Mouse (Mus musculus): ENCODE measurements around the gene Scyl1. TPM values are rescaled to one million over a fixed set of nuclear protein-coding genes. Genes with fewer than 3 reads are reported as not detected.

Gene Scyl1
- total RNA-seq, 2 experiments from 2014 or later: 75.6 to 75.9 TPM

DNA sequence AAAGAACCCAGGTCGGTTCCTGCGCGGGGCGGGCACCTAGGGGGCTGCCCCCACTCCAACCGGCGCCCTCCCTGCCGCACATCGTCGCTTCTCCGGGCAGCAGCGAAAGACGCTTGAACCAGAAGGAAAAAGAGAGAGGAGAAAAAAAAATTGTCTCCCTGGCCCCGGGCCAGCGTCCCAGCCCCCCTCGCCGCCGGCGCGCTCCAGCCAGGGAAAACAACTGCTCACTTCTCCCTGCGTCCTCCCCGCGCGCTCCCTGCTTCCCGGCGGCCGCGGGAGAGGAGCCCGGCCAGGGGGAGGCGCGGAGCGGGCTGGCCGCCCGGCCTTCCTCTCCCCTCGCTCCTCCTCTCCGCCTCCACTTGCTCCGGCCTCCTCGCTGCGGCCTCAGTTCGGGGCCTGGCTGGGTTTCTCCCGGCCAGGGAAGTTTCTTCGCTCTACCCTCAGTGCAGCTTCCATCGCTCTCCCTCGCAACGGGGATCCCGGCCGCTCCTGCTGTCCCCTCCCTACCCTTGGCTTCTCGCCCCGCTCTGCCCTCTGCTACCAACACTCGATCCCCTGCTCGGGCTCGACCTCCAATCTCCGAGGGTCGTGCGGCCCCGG is 29.5 kb downstream of the Scyl1 start:
- peak; percentile 71 to 73 for DNase-seq

DNA sequence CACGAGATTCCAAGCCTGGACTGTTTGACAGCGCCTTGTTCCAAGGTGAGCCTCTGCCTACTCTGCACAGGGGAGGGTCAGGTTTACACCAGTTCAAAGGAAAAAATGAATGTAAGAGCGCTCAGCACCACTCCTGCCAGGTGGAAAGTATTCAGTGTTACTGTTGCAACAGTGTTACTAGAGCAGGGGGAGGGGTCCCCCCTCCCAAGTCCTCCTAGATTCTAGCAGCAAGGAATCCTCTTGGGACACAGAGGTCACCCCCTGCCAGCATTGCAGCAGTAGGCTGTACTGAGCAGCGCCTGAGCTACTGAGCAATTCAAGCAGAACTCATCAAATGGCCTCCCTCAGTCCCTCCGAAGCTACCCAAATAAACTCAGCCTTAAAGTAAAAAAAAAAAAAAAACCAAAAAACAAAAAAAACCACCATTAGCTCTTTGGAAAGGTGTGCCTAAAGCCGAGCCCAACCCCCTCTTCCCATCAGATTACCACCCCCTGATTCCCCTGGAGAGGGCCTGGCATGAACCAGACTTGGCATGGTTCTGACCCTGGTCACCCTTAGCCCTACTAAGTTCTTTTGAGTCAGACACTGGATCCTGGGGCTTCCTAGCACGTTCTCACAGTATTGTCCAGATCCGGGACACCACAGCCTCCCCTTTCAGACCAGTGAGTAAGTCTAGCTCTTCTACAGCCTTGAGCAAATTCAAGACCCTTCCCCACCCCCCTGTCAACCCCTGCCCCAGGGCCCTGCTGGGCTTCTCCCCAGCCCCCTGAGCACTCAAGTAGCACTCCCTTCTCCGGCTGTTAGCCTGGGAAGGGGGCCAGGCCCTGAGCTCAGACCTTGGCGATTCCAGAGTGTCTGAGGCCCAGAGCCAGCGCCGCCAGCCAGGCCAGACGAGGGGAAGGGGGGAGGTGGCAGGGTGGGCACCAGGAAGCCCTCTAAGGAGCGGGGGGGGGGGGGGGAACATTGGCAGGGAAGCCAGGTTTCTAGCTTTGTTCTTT is 30.6 kb downstream of the Scyl1 start, which contains the start of gene Ltbp3:
Gene Ltbp3, plus strand, starts transcription at position 585 of the 998 bp plus-strand sequence.
- peak in 1 of 2 experiments; percentile 66 for DNase-seq

DNA sequence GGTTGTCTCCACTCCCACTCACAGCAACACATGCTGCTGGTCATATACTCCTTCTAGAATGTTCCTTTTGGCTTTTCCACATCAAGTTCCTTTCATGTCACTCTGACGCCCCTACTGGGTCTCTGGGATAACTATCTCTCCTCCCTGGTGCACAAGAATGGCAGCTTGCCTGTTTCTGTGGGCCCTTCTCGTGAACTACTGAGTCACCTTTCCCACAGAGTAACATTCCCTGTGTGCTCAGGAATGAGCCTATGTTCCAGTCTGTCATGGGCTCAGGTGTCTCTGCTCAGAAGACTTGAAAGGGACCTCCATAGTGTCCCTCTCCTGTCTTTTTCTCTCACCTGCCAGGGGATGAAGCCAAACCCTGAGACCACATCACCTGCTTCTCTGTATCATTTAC is 31.8 kb downstream of the Scyl1 start:
- no peak for DNase-seq

DNA sequence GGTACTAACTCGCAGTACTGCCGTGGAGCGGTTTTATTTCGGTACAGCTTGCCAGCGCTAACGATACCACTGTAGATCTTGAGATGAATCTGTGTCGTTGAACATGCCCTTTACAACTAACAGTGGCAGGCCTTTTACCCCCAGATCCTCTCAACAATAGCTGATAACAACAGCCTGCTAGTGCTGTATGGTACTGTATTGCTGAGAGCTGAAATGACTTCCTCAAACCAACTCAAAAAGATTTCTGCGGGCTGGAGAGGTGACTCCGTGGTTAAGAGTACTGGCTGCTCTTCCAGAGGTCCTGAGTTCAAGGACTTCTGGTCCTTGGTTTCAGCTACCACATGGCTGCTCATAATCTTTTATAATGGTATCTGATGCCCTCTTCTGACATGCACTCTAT is 36.9 kb downstream of the Scyl1 start:
- no peak for DNase-seq

DNA sequence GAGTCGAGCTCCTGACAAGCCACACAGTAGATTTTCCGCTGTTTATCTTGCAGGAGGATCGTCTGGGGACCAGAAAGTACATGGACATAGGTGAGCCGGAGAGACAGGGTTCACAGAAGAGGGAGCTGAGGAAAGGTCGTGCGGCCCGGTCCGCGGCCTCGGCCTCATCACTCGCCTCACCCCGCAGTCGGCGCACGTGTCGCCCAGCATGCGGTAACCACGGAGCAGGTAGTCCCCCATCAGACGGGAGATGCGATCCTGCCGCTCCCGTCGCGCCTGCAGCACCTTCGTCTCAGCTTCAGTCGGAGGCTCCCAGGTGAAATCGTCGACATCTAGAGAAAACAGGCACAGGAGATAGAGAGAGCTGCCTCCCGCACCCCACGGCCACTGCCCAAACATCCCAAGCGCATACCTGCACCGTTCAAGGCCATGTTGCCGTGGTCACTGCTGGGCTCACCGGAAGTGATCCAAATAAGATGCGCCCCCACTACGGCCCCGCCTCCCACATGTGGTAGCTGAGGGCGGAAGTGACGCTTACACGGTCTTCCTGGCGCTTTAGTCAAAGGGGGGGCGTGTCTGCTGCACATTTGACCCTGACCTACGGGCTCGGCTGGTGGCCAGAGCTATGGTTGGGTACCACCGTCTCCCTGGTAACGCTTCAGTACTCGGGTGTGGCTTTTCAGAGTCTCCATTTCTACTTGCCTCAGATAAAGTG is 39.8 kb downstream of the Scyl1 start:
- peak; percentile 91 for DNase-seq

DNA sequence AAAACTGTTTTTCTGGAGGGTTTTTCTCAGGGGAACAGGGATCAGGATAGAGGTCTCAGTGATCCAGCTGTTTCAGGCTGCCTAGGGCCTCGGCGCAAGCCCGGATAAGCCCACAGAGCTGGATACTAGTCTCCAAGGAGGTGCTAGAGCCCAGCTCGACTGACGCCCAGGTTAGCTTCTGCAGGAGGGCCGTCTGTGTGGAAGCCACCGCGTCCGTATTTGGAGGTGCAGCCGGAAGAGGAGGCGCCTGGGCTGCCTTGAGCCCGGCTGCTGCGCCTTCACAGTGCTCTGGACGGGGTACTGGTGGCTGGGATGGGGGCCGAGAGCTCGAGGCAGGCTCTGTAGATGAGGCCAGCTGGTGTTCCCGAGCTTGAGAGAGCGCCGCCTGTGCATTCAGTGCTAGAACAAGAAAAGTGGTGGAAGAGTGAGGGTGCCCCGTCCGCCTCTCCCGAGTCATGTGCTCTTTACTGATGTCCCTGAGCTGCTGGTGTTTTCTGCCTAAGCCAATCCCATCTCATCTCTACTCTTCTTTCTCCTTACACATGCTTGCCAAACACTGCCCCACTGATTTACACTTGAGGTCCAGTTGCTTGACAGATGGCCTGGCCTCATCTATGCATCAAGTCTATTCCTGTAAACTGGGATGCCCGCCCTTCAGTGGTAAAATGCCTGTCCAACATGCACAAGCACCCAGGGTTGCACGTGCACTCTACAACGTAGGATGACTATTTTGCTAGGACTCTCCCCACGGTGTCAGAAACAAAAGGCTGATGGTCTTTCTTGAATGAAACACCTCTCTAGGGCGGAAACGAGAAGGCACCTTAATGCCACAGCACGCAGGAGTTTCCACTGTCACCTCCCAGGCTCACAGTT is 40.7 kb downstream of the Scyl1 start:
- DNase-seq: no peak

DNA sequence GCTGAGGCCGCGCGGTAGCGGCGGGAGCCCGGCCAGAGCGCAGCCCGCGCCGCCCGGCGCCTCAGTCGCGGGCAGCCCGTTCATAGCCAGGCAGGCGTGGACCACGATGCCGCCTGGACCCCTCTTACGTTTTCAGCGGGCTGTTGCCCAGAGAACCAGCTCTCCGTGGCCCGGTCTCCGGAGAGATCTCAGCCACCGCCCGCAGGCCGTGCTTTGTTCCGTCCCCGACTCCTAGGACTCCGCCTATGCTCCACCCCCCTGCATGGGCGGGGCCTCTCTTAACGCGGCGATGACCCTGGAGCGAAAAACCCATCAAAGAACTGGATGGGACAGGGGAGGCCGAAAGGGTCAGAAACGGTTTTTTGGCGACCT is 41.8 kb downstream of the Scyl1 start, which contains the start of gene Fam89b:
Gene Fam89b, minus strand, starts transcription at position 210 of the 372 bp plus-strand sequence.
- peak; percentile 81 to 82 for DNase-seq

DNA sequence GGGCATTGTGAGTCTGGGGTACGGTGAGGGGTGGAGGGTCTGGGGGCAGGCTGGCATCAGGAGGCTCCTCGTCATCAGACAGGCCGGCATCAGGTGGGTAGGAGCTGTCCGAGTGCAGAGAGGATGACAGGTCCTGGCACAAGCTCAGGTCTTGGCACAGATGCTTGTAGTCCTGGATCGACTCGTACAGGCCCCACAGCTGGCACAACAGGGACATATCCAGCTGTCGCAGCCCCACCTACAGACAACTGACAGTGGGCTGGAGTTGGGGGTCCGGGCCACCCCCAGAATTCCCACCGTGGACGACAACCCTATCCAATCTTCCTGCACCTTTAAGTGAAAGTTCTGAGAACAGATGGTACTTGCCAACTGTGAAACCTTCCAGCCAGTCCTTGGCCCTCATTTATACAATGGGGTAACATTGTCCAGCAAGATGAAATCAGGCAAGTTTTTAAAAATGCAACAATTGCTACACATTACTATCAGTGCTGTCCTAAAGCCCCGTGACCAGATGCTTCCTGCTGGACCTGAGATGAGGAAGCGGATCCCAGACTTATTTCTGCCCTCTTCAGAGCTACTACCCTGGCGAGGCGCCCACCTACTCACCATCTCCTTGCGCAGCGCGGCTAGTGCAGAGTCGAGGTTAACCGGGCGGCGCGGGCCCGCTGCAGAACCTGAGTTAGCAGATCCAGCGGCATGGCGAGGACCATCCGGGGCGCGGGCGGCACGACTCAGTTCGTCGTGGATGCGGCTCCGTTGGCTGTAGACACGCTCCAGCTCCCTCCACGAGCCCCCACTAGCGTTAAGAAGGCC is 42.4 kb downstream of the Scyl1 start:
- peak in 1 of 2 experiments; percentile 57 for DNase-seq

DNA sequence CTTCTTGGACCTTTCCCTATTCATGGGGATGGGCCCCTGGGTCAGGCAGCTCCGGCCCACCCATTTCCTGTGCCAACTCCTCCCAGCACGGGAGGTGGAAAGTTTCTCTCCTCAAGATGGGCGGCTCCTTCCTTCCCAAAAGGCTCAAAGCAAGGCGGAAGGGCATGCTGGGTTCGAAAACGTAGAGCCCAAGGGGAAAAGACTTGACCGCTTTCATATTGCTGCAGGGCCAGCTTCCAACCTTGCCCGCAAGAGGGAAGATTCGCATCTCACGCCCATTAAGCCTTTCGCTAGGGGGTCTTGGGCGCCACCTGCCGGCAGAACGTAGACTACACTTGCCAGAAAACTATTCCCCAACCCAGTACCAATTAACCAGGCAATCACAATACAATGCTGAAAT is 43.5 kb downstream of the Scyl1 start:
- DNase-seq: peak; percentile 83

DNA sequence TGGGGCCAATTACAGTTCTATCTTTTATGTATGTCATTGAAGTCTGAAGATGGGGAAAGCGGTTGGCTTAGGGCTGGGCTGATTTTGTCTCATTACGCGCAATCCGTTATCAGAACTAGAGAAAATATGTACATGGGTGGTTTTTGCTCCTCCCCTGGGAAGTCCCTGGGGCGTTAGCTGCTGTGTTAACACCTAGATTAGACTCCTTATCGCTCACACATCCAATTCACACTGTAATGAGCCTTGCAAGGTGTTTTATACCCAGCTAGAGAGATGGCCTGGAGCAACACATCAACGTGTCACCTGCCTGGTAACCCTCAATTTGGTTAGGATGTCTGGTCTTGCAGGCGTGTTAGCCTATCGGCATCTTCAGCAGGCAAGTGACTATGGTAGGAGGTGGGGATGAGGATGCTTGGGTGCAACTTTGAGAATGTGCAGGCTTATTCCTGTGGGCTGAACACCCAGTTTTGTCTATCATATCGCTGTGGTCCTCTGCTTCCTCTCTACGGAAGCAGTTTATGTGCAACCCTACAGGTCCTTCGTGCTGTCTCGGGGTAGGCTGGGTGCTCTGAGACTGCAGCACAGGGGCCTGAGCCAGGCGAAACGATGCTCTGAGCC is 44.1 kb downstream of the Scyl1 start:
- no peak for DNase-seq

DNA sequence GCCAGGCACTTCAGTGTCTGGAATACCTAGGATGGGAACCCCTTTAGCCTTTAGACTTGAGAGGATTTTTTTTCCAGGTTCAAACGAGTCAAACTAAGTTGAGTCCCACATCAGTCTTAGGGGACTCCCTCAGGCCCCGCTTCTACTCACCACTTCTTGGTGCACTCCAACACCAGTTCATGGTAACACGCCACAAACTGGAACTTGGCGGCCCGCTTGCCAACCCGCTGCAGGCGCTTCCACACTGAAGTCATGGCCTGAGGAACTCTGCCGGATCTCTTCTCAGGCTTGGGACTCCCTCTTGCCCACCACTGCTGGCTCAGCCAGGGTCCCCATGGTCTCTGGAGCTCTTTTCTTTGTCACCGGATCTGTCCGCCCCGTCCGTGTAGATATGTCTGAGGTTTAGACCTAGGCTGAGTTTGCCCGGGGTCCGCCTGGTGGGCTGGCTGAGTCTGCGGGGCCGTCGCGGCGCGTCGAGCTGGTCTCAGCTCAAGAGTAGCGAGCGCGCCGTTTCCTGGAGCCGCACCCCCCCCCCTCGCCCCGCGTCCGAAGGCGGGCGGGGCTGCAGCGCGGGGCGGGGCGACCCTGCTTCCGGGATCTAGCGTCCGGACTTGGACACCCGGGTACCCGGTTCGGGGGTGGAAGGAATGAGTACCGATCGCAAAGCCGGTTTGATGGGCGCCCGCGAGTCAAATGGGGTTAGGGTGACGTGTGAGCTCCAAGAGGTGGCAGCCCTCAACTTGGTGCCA is 45.3 kb downstream of the Scyl1 start, which contains the start of gene Ehbp1l1:
Gene Ehbp1l1, minus strand, starts transcription at position 551 of the 749 bp plus-strand sequence.
- no peak for DNase-seq

DNA sequence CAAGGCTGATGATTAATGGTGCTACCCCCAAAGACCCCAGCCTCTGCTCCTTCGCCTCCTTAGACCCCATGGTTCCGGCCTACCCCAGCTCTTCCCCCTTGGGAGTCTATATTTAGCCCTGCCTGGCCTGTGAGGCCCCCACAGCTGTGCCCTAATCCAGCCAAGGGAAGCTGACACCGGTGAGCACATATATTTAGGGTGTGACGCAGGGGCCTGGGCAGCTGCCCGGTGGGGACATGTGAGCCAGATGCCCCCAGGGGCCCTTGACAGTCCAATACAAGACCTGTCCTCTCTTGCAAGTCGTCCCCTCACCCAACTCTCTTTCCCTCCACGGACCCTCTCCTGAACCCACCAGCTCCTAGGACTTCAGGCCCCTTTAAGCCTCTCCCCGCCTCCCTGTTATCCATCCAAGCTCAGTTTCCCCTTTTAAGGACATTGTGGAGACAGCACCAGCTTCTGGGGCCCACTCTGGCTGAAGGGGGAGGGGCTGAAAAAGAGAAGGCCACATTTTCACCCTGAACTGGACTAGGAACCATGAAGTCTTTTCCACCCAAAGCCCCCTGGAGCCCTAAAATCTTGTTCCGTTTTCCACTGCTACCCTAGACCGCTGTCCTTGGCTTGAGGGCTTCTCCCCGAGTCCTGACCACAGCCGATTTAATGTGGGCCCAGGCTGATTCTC is 46.1 kb downstream of the Scyl1 start:
- DNase-seq: no peak

DNA sequence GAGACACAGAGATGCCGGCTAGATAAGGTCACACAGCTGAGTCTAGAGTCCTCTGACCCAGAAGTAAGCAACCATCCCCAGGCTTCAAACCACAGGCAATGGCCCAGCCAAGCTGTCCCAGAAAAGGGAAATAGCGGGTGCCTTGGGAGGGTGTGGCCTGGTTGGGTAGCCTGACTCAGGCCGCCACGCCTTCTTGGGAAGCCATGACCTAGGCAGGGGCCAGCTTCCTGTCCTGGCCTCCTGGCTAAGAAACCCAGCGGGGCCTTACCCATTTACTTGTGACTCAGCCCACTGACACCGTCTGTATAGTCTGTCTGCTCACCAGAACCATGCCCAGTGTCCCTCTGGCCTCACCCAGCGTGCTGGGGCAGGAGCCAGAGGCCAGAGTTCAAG is 46.7 kb downstream of the Scyl1 start:
- DNase-seq: no peak

DNA sequence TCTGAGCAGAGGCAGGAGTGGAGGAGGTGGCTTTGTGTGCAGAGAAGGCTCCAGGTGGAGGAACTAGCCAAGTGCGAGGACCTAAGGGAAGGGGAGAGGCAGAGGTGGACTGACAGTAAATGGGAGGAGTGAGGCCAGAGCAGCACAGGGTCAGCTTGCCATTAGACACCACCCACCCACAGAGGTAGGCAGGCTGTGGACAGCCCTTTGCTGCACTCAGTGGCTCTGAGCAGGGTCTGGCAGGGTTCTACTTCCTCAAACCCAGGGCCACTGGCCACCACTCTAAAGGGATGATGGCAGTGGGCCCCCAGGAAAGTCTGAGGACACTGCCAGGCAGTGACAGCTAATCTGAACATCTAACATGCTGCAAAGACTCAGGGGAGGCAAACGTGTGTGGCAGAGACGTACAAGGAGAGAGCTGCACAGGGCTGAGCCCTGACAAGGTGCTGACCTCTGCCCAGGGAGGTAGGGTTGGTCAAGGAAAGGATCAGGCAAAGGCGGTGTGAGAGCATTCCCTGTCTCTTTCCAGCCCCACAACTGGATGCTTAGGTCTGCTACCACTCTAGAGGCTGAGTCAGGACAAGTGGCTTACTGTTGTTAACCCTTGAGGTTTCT is 47.2 kb downstream of the Scyl1 start:
- no peak for DNase-seq

DNA sequence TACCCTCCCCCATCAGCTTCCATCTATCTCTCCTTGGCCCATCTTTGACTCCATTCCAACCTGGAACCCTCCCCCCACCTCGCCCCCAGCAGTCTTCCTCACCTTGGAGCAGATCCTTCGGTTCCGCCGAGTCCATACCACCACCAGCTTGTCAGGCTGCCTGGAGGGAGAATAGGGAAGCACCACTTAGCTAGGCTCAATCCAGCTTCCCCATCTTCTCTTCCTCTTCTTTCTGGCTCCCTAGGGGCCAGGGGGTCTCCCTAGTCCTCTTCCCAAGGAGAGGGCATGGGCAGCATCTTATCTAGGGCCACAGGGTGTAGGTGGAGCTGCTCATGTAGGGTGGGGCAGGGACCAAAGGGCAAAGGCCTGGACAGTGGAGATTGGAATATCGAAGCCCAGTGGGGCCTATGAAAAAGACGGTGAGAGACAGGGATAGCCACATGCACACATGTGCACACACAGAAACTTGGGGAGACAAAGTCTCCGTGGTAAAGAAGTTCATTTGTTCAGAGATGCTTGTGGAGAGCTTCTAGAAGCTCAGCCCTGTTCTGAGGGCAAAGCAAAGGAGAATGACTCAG is 48.3 kb downstream of the Scyl1 start:
- DNase-seq: no peak

DNA sequence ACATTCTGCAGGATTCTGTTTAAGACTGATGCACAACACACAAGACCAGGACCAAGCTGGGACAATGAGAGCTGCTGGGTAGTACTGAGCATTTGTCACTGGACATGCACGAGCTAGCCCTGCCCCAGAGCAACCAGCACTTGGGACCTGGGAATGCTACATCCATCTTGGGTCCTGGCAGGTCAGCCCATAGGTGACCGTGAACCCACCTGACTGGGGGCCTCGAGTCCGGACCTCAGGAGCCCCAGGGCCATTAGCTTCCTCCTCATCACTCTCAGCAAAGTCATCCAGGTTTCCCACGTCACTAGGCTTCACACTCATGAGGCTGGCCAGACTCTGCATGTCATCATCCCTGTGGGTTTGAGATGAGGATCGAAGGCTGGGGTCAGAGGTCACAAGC is 50.0 kb downstream of the Scyl1 start:
- no peak for DNase-seq

DNA sequence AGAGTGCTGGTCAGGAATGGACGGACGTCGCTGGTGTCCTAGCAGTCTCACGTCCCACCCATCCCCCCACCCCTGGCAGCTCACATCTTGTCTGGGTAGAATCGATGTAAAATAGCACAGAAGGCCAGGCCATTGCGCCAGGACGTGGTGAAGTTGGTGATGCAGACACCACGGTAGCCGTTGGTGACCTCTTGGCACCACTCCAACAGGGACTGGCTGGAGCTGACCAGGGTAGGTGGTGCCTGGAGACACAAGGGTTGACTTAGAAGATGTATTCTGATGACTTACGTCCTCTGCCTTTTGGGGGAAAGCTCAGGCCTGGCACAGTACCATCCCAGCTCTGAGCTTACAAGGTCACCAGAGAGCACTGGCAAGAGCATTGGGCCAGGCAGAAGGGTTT is 54.3 kb downstream of the Scyl1 start:
- no peak for DNase-seq
